Mouse (Mus musculus) NIH3T3 (cell line): ENCODE measurements around the gene Pmepa1.

Source experiments
- DNase-seq: peaks from one replicate; pipeline ENCODE4 v3.0.0-alpha.2; 2012; ENCODE audit warnings: low read depth

The Pmepa1 gene

DNA sequence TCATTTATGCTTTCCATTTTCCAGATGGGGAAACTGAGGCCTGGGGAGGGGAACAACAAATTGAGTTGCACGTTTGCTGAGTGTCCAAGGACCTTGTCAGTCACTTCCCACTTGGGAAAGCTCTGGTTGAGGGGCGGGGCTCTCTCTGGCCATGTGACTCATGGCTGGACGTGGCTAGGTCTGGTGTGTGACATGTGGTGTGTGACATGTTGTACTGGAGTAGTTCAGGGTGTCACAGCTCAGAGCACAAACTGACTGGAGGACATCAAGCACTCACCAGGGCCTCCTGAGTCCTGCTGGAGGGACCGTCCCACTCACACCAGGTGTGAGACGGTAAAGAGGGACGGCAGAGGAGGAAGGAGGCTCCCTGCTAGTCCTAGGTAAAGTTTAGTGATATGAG, 91.1 kb downstream of the Pmepa1 start:
- DNase-seq, result no peak

DNA sequence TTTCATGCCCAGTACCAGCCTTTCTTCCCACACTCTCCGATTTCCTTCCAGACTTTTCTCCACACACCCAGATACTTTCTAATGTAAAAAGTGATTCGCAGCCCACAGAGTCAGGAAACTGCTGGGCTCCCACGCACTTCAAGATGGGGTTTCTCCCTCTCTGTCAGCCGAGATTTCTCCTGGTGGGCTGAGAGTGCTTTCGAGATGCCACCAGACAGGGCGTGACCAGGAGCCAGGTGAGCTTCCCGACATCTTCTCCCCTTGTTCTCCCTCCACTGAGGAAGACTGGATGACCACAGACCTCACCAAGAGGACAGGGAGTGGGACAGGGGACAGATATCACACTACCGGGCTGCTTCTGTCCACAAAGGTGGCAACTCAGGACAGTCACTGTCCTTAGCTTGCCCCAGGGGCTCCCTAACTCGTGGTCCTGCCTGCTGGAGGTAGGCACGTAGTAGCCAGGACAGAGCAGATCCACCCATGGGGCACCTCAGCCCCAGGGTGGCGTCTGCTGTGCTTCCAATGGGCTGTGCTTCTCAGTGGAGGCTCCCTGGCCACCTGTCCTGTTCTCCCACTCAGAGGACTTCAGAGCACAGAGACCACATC, 91.8 kb downstream of the Pmepa1 start:
- no peak for DNase-seq

DNA sequence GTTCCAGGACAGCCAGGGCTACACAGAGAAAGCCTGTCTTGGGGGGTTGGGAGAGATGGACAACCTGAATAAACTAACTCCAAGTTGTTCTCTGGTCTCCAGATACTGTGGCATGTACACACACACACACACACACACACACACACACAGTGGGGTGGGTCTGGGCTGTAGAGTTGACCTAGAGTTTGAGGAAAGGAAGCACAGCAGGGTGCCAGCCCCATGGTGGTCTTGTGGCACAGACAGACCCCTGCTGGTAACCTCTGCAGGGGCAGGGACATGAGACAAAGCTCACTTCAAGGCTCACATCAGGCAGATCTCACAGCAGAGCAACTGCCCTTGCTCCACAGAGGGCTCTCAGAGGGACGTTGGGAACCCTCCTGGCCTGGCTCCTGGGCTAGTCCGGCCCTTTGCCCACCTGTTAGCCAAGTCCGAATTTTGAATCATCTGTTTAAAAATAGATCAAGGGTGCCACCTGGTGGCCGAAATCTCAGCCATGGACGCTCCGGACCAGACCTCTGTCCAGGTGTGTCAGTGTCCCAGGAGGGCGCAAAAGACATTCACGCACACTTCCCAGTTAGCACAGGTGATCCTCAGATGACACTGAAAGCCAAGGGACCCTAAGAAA, 92.4 kb downstream of the Pmepa1 start:
- peak; percentile 74 for DNase-seq

DNA sequence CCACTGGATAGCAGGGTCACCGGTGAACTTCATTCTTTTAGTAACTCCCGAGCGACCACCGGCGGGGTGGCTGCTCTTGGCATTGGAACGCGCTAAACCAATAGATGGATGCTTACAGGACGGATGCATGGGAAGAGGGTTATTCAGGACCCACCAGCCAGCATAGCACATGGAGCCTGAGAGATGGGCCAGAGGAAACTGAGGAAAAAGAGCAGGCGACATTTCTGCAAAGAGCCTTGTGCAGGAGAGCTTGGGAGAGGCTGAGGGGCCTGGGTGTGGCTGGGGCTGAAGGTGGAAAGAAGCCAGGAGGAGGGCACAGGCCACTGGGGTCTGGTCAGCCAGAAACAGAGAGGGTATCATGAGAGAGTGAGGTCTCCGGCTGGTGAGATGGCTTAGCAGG, 93.0 kb downstream of the Pmepa1 start:
- no peak for DNase-seq

DNA sequence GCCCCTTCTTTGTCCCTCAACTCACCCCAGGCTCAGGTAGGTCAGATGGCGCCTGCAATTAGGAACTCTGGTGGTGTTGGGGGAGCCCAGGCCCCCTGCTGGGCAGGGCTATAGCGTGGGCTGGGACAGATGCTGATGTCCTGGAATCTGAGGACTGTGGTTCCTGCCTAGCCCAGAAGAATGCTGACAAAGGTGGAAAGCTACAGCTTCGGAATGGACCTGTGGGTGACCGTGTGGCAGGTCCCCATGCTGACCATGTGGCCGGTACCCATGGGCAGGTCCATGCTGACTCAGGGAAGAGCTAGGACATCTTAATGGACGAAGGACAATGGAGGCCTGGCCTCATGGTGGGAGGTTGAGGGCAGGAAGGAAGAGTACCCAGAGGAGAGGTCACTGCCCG, 93.5 kb downstream of the Pmepa1 start:
- DNase-seq, result no peak

DNA sequence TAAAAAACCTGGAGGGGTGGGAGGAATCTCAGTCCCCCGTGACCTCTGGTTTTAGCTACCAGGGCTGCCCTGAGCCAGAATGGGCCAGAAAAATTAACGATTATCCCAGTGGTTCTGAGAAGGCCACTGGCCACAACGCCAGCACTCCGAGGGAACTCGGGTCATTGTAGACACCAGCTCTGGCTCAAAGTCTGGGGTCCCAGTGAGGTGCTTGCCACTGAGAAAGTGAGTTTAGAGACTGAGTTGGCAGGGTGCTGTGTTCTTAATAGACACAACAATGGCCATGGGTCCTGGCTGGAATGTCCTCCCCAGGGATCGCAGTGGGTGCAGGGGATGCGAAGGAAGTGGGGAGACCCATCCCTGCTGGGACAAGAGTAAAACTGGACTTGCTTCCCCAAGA, 94.4 kb downstream of the Pmepa1 start:
- DNase-seq, result no peak

DNA sequence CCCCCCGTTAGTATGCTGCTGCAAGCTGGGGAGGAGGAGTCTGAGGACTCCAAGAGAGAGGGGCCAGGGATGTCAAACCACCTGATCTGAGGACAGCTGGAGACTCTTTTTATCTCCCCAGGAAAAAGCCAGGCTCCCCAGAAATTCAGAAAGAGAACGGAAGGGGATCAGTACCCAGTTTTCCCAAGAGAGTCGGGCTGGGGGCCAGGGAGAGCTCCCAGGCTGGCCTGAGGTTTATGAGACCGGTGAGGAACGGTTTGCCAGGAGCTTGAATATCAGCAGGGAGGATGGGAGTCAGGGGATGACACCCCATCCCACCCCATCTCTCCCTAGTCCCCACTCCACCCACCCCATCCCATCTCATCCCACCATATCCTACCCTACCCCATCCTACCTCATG, 94.8 kb downstream of the Pmepa1 start:
- no peak for DNase-seq

DNA sequence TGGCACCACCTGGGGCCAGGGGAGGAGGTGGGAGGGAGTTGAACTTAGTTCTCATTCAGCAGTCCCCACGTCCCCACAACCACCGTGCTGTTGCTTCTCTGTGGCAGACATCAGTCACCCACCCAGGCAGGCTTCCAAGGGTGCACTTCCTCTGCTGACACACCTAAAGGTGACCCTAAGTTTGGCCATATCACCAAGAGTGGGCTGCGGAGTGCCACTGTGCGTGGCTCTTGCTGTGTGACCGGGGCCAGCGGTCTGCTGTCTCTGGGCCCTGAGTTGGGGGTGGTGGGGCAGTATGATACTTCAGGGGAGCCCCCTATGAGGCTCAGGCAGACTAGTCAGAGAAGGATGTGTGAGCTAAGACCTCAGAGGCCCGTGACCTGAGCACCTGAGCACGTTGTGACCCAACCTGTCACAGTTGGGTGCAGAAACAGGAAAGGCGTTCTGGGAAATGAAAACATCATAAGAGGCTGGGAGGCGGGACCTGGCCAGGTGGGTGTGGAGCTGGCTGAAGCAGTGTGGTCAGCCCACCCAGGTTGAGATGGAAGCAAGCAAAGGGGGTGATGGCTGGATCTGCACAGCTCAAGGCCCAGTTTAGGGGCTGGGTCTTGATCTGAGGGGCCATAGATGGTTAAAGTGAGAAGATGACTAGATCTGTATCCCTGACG, 95.5 kb downstream of the Pmepa1 start:
- no peak for DNase-seq

DNA sequence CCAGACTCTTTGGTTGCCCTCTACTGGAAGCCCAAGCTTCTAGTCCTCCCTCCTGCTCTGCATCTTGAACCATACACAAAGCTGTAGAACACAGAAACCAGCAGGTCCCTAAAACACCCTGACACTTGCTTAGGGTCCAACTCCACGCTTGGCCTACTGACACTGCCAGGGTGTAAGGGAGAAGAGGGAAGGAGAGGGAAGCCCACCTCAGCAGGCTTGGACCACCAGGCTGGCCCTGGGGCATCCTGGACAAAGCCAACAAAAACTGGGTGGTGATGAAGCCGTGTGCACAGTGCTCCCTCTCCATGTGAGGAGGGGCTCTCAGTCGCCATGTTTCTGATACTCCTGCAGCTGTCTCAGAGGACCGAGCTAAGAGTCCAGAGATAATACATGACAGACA, 96.3 kb downstream of the Pmepa1 start:
- no peak for DNase-seq

DNA sequence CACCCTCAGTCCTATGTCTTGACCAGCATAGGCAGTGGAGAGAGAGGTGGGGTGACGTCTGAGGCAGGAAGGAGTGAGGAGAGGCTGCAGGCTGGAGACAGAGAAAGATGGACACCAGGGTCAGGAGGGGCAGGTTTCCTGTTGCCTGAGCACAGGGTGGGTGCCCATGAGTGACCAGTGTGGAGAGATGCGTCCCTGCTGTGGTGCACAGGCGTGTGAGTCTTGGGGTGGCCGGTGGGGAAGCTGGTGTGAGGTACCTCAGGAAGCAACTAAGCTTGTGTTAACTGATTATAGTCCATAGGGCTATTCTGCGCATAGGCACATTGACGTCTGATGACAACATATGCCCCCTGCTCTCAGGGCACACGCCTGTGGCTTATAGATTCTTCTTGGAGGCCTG, 97.3 kb downstream of the Pmepa1 start:
- DNase-seq, result no peak

DNA sequence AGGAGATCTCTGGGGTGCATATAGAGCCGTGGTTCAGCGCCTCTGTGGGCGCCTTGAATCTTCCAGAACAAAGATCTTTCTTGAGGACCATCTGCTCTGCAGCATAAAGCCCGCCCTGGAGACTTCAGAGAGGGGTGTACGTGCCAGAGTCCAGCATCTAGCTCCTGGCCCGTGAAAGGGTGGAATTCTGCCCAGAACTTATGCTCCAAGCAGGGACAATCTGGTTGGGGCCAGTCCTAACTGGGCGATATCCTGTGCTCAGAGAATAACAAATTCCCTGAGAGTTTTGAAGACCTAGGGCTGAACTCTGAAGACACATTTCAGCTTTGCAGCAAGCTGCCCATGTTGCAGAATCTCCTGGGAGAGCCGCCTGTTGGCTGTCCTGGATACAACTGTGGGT, 98.4 kb downstream of the Pmepa1 start:
- no peak for DNase-seq

DNA sequence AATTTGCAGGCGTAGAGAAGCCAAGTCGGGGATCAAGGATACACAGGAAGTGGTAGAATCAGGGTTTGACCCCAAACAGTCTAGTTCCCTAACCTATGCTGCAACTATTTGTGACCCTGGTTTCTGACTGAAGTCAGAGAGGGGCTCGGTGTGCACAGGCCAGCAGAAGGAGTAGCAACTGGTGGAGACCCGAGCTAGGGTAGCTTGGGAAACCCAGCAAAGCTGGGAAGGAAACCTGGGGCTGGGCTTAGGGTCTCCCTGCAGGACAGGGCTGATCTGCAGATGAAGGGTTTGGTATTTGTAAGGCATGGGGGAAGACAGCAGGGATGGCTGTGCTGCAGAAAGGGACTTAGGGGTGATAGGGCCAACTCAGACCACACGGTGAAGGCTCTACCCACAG, 98.9 kb downstream of the Pmepa1 start:
- DNase-seq, result no peak

DNA sequence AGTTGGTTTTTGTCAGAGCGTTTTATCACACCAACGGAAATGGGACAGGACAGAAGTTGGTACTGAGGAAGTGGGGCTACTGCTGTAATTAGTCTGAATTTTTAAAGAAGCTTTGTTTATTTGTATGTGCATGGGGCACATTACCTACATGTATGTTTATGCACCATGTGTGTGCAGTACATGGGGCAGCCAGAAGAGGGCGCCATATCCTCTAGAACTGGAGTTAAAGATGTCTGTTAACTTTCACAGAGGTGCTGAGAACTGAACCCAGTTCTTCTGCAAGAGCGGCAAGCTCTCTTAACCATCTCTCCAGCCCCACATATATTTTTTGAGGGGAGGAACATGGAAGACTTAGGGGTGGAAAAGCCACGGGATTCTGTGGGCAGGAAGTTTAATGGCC, 100.6 kb downstream of the Pmepa1 start:
- DNase-seq, result no peak

DNA sequence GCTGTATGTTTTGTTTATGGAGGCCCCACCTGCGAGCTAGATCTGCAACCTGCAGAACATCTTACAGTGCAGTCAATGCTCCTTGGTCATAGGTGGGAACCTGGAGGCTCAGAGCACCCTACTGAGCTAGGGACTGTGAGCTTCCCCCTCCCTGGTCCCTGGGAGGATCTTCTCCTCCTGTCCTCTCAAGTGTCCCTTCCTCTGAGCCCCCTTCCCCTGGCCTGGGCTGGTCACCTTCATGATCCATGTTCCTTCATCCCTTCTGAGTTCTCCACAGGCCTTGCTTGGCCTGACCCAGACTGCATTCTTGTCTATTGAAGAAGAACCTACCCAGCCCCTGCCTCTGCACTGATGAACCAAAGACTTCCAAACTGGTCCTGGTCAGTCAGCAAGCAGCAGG, 101.8 kb downstream of the Pmepa1 start:
- no peak for DNase-seq
